Mouse (Mus musculus) brain, embryonic 14.5 days (tissue): ENCODE data around the gene Gpc3.

Experiments
- CTCF ChIP-seq: fragments of 200-500 bp; IDR thresholded peaks from 2 replicates; pipeline ENCODE4 v1.5.1; 2012; ENCODE audit warnings: inconsistent platforms, mild to moderate bottlenecking, moderate library complexity, borderline replicate concordance; ENCODE audit not compliant: insufficient read depth, insufficient read length; ENCODE audit errors: extremely low read depth
- POLR2A ChIP-seq: fragments of 200-500 bp; IDR thresholded peaks from 2 replicates; pipeline ENCODE4 v1.6.1; 2012; ENCODE audit warnings: mild to moderate bottlenecking, inconsistent platforms, borderline replicate concordance; ENCODE audit not compliant: poor library complexity, insufficient read depth, insufficient read length, severe bottlenecking; ENCODE audit errors: extremely low read depth

DNA sequence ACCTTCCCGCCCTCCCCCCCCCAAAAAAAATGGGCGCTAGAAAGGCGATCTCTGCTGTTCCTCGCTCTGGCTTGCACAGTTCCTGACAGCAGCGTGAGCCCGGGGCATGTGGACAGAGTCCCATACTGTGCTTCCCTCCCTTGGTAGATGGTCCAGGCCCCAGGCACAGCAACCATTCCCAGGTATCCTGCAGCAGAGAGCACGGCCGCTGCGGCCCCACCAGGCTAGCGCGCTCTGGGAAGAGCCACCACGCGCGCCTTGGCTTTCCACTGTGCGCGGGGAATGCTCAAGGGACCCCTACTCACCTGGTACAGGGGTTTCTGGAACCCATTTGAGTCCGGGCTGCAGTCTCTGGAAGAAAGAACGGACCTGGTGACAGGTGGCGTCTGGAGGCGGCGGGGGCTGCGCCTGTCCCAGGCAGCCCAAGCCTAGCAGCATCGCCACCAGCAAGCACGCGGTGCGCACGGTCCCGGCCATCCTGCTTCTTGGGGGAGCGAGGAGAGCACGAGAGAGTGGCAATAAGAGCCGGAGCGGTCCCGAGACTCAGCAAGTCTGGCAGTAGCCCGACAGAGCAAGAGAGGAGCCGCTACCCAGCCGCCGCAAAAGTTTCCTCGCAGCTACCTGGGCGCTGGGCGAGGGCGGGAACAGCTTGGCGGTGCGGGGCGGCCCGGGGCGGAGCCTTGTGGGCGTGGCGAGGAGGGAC is at the start of gene Gpc3:
- no peak for TF ChIP-seq CTCF
- no peak for TF ChIP-seq POLR2A
